Mouse (Mus musculus) hindlimb bud, embryonic 11.5 days (tissue): ENCODE measurements around the gene Shmt1.
"Not testable (repeated sequence)": the region's sequence is repeated elsewhere in the genome, so short reads cannot be mapped to it uniquely, and the experiment has no call there.

Experiments used
- DNase-seq: peaks from one replicate; pipeline ENCODE4 v3.0.0-alpha.2; 2012; ENCODE audit warnings: low read depth, low spot score; ENCODE audit errors: extremely low spot score

Gene Shmt1

DNA sequence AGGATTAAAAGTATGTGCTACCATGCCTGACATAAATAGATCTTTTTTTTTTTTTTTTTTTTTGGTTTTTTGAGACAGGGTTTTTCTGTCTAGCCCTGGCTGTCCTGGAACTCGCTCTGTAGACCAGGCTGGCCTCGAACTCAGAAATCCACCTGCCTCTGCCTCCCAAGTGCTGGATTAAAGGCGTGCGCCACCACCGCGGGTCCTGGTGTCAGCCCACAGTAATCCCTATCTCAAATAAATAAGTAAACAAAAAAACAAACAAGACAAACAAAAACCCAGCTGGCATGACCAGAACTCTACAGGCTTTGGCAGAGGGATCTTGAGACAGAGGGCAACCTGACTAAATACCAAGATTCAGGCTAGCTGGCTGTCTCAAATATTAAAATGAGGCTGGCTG, at the start of gene Shmt1:
Gene Shmt1 (minus strand): TSS at position 101 of the 400 bp plus-strand sequence.
- not testable (repeated sequence) for DNase-seq

DNA sequence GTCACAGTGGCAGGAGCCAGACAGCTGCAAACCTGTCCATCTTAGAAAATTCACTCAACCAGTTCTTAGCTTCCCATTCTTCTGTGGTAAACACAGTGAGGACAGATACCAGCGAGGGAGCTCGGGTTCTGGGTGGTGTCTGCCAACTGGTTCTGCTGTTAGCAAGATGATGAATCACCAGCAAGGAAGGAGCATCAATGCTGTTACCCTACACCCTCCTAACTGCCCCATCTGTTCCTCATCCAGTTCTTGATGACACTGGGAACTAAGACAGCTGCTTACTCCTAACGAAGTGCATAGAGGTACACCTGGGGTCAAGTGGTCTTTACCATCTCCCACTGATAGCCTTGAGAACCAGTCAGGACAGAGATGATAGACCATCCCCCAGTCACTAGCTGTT, 45.1 kb upstream of the Shmt1 start:
- no peak for DNase-seq

- no peak for DNase-seq
These were observed 33.9 kb upstream of the Shmt1 start for GRCm38 (mm10) chr11:60845415-60845814.

- no peak for DNase-seq
These were observed 31.9 kb upstream of the Shmt1 start for GRCm38 (mm10) chr11:60843412-60843811.

DNA sequence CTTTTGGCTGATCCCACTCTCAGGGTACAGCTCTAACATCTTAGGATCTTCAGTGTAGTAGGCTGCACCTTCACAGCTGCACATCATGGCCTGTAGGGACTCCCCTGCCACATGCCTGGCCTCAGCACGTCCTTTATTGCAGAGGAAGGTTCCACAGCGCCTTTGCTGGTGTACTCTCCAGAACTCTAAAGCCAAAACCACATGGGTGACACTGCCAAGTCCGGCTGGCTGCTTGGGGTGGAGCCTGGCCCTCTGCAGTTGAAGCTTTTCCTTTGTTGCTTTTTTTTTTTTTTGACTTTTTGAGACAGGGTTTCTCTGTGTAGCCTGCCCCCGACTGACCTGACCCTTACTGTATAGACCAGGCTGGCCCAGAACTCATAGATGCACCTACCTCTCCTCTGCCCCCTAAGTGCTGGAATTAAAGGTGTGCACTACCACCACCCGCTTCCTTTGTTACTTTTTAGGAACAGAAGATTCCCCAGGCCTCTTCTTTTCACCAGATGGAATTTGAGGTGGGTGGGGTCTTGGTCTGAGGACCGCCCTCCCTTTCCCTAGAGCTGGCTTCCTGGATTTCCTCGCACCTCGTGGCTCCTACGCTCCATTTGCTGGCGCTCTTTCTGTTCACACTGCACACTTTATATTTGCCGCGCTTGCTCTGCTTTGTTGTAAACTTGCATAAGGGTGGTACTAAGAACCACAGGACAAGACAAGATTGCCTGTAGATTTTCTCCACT, 30.1 kb upstream of the Shmt1 start:
- DNase-seq, result no peak

GRCm38 (mm10) chr11:60837644-60838406, 26.3 kb upstream of the Shmt1 start:
- DNase-seq, result no peak

DNA sequence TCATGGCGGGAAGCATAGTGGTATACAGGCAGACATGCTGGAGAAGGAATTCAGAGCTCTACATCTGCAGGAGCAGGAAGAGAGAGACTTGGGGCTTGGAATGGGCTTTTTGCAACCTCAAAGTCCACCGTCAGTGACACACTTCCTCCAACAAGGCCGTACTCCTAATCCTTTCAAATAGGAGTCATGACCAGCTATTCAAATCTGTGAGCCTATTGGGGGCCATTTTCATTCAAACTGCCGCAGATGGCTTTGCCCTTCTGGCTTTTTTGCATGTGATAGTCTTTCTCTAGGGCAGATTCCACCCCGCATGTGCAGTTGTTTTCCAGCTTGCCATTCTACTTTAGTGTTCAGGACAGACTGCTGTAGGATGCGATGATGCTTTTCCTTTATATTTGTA, 25.4 kb upstream of the Shmt1 start:
- no peak for DNase-seq

GRCm38 (mm10) chr11:60830433-60831052, 19.0 kb upstream of the Shmt1 start, which contains the start of gene Dhrs7b:
Dhrs7b (plus strand) TSS chr11:60830631.
- peak; percentile 91 for DNase-seq

GRCm38 (mm10) chr11:60828903-60829302, 17.4 kb upstream of the Shmt1 start:
- DNase-seq, result no peak

- no peak for DNase-seq
These were observed 15.9 kb upstream of the Shmt1 start for GRCm38 (mm10) chr11:60827241-60827945.

GRCm38 (mm10) chr11:60826700-60827099, 15.2 kb upstream of the Shmt1 start:
- no peak for DNase-seq

DNA sequence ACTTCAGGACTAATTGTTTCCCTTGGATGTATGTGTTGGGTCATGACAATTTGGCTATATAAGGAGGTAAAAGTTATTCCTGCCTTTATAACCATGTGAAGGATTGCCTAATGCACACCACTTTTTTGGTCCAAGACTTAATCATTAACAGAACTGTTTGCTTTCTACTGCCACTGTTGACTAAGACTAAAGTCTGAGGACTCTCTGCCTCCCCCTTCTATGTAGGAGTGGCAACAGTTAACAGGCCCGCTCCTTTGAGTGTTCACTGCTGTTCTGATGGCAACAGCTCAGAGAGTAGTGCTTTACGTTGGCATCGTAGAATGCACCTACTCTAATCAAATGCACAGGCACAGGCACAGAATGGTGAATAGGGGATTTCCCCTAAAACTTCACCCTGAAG, 13.7 kb upstream of the Shmt1 start:
- no peak for DNase-seq

DNA sequence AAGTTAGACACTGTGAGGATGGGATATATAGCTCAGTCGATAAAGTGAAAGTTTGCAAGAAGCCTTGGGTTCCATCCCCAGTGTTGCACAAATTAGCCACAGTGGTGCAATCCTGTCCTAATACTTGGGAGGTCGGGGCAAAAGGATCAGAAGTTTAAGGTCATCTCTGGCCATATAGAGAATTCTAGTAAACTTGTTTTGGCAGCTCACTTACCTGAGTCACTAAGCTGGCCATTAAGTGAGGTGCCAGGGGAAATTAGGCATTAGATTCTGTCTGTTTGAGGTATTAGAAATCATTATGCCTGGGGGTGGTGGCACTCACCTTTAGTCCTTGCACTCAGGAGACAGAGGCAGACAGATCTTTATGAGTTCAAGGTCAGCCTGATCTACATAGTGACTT, 12.3 kb upstream of the Shmt1 start:
- no peak for DNase-seq

DNA sequence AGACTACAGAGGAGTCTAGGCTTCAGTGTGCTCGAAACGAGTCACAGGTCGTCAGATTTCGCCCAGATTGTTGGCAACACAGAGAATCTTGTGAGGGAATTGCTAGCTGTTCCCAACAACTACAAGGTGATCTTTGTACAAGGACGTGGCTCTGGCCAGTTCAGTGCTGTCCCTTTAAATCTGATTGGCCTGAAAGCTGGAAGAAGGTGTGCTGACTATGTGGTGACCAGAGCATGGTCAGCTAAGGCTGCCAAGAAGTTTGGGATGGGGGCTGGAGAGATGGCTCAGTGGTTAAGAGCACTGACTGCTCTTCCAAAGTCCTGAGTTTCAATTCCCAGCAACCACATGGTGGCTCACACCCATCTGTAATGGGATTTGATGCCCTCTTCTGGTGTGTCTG, 4.9 kb upstream of the Shmt1 start:
- DNase-seq, result no peak

DNA sequence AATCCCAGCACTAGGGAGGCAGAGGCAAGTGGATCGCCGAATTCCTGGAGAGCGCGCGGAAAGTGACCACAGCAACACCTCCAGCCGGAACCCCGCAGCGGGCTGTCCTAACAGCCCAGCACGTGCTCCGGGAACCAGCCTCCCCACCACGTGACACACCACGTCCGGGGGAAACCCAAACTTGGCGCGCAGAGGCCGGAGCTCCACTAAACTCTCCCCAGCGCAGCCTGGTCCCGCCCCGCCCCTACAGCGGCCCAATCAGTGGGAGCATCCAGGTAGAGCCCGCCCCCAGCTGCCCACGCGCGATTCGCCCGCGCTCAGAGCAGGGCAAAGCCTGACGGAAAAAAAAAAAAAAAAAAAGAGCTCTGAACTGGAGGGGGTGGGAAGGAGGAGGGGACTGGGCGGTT, 461 bp downstream of the Shmt1 start:
- DNase-seq, result peak; percentile 64

- no peak for DNase-seq
These were observed 1.2 kb downstream of the Shmt1 start for GRCm38 (mm10) chr11:60810046-60810965.

DNA sequence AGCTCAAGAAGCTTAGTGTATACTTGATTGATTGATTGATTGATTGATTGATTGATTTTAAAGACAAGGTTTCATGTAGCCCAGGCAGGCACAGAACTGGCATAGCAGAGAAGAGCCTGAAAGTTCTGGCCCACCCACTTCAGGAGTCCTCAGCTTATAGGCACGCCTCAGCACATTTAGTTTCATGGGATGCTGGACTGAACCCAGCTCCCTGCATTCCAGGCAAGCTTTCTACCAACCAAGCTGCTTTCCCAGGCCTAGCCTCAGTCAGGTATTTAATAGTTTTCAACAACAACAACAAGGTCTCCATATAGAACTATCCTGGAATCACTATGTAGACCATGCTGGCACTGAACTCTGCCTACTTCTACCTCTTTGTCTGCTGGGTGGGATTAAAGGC, 2.0 kb downstream of the Shmt1 start:
- no peak for DNase-seq

GRCm38 (mm10) chr11:60808286-60809070, 3.0 kb downstream of the Shmt1 start:
- DNase-seq, result no peak

- no peak for DNase-seq
These were observed 10.6 kb downstream of the Shmt1 start for GRCm38 (mm10) chr11:60800892-60801291.
